Mouse (Mus musculus) heart, postnatal 0 days (tissue): ENCODE data around the gene Zbtb46. TPM values are rescaled to one million over a fixed set of nuclear protein-coding genes. Genes with fewer than 3 reads are reported as not detected.
A peak's percentile ranks its signal among the peaks of the same experiment; 100 is the strongest.

Experiments used
- ATAC-seq: fragments of 200-750 bp; cut with Nextera tagmentation; 2 replicates; pipeline ENCODE4 v1.8.0; 2017; ENCODE audit warnings: low read depth, moderate number of reproducible peaks, moderate library complexity; ENCODE audit not compliant: insufficient read depth
- DNase-seq: peaks from one replicate; pipeline ENCODE4 v3.0.0-alpha.2; 2016; ENCODE audit warnings: low spot score
- H3K27ac ChIP-seq: fragments of 300-500 bp; sonication (generic); 2 replicates; pipeline ENCODE4 v1.5.1; 2014; ENCODE audit warnings: low read depth, mild to moderate bottlenecking
- H3K27me3 ChIP-seq: fragments of 300-500 bp; sonication (generic); 2 replicates; pipeline ENCODE4 v1.6.1; 2014; ENCODE audit warnings: low read length, mixed read lengths; ENCODE audit not compliant: control insufficient read depth, insufficient read depth
- H3K36me3 ChIP-seq: fragments of 300-500 bp; sonication (generic); replicated peaks from 2 replicates; pipeline ENCODE4 v1.6.1; 2014; ENCODE audit warnings: low read length, mixed read lengths; ENCODE audit not compliant: control insufficient read depth, insufficient read depth
- H3K4me1 ChIP-seq: fragments of 300-500 bp; sonication (generic); 2 replicates; pipeline ENCODE4 v1.6.1; 2014; ENCODE audit warnings: antibody characterized with exemption; ENCODE audit not compliant: control insufficient read depth, insufficient read depth
- H3K4me2 ChIP-seq: fragments of 300-500 bp; sonication (generic); 2 replicates; pipeline ENCODE4 v1.6.1; 2014; ENCODE audit warnings: low read depth, mild to moderate bottlenecking, low read length, moderate library complexity
- H3K4me3 ChIP-seq: fragments of 300-500 bp; sonication (generic); 2 replicates; pipeline ENCODE4 v1.5.1; 2014; ENCODE audit warnings: low read depth, low read length
- H3K9ac ChIP-seq: fragments of 300-500 bp; sonication (generic); replicated peaks from 2 replicates; pipeline ENCODE4 v1.6.1; 2014; ENCODE audit warnings: low read depth, low read length, mixed read lengths
- H3K9me3 ChIP-seq: fragments of 300-500 bp; sonication (generic); replicated peaks from 2 replicates; pipeline ENCODE4 v1.6.1; 2016; ENCODE audit warnings: low read length; ENCODE audit not compliant: control insufficient read depth
- CTCF ChIP-seq: IDR thresholded peaks from 2 replicates; pipeline ENCODE4 v1.5.1; 2016; ENCODE audit warnings: antibody characterized with exemption, control low read depth, low read depth
- EP300 ChIP-seq: IDR thresholded peaks from 2 replicates; pipeline ENCODE4 v1.6.1; 2016; ENCODE audit warnings: antibody characterized with exemption, low read depth
- WGBS: fragments of 180-500 bp; shearing (Covaris S2); extraction: QIAGEN DNeasy Blood & Tissue Kit; methylation state at CpG from one replicate; pipeline ENCODE4 v1.1.7; 2014; 5-methylcytosine and 5-hydroxymethylcytosine counted together
- polyA plus RNA-seq: library from polyadenylated mRNA; unstranded; fragments of >200 nt; fragmentation: Nextera tagmentation; extraction: Ambion mirVana; gene quantifications from 2 replicates; pipeline ENCODE4 v1.2.1, GENCODE M21; 2015
- total RNA-seq: library from RNA; depleted of rRNA; stranded (reverse); fragments of >200 nt; gene quantifications from 2 replicates; pipeline ENCODE4 v1.2.3, GENCODE M21; 2014; ENCODE audit warnings: low replicate concordance

The Zbtb46 gene
- total and polyA plus RNA-seq, 2 experiments from 2014 or later = 7.5 to 18.4 TPM

DNA sequence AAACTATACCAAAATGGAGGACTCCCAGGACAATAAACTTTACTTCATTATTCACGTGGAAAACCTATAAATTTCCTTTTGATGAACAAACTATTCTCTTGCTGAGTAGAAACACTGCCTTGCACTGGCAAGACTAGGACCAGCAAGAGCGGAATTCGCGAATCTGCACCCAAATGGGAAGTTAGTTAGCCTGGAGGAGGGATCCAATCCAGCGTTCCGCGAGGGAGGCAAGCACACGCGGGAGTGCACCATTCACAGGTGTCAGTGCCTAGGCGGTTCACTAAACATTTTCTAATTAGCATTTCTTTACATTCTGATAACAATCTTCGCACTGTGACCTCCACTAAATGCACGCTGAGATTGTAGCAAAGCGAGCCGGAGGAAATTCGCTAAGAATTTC, 1.4 kb downstream of the Zbtb46 start:
- Histone ChIP-seq H3K4me2 (peak overlapping the region; percentile 98), H3K4me3 (peak overlapping the region; percentile 96), H3K27ac (no peak overlapping the region), H3K9ac (peak overlapping the region; percentile 88), H3K36me3 (no peaks in the 10 kb centered on the region), H3K9me3 (0 out of 2 replicates have a peak, but pooled peaks cover 4% of the 10 kb centered on the region), H3K27me3 (no peaks in the 10 kb centered on the region; the same call in 1 of the 2 replicates), H3K4me1 (peaks cover 12% of the 10 kb centered on the region; the same call in 1 of the 2 replicates)
- ATAC-seq (no peak), DNase-seq (no peak)
- WGBS = 12% methylated on average over 15 of the region's 15 CpGs
- TF ChIP-seq EP300 (no peak), CTCF (no peak)

DNA sequence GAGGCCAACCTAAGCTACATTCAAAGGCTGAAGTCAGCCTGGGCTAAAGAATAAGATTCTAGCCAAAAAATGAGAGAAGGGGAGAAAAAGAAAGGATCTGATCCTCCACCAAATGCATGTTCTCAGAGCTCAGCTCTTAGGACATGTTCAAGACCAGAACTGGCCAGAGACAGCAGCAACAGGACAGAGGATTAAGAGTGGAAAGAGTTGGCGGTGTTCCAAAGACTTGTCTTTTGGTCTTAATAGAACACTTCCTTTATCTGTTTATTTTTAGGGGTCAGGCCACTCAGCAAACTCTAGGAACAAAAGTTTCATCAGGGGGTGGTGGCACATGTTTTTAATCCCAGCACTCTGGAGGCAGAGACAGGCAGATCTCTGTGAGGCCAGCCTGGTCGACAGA, 3.3 kb downstream of the Zbtb46 start:
- no peak overlapping the region for H3K4me3 ChIP-seq
- peaks cover 12% of the 10 kb centered on the region; the same call in 1 of the 2 replicates for H3K4me1 ChIP-seq
- no peaks in the 10 kb centered on the region for H3K36me3 ChIP-seq
- H3K27me3 ChIP-seq = no peaks in the 10 kb centered on the region; the same call in 1 of the 2 replicates
- ATAC-seq (no peak), DNase-seq (no peak)
- WGBS = 49% methylated on average over 2 of the region's 2 CpGs
- 0 out of 2 replicates have a peak, but pooled peaks cover 4% of the 10 kb centered on the region for H3K9me3 ChIP-seq
- no peak overlapping the region for H3K9ac ChIP-seq
- no peak overlapping the region for H3K4me2 ChIP-seq
- no peak overlapping the region for H3K27ac ChIP-seq
- no peak for TF ChIP-seq EP300
- no peak for TF ChIP-seq CTCF

DNA sequence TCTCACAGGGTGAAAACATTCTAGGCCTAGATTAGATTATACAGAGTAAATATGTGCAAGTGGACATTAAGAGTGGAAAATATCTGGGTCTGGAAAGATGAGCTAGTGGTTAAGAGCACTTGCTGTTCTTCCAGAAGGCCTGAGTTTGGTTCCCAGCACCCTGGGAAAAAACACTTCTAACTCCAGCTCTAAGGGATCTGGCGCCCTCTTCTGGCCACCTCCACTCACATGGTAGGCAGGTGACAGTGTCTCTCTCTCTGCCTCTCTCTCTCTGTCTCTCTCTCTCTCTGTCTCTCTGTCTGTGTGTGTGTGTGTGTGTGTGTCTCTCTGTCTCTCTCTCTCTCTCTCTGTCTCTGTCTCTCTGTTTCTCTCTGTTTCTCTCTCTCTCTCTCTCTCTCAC, 6.0 kb downstream of the Zbtb46 start:
- Histone ChIP-seq H3K4me1 (peaks cover 12% of the 10 kb centered on the region; the same call in 1 of the 2 replicates), H3K4me3 (no peak overlapping the region), H3K36me3 (no peaks in the 10 kb centered on the region), H3K27ac (no peak overlapping the region), H3K9ac (no peak overlapping the region), H3K4me2 (no peak overlapping the region), H3K27me3 (no peaks in the 10 kb centered on the region; the same call in 1 of the 2 replicates), H3K9me3 (0 out of 2 replicates have a peak, but pooled peaks cover 4% of the 10 kb centered on the region)
- no peak for ATAC-seq
- 55% methylated on average over 1 of the region's 1 CpGs for WGBS
- TF ChIP-seq EP300 (no peak), CTCF (no peak)
- DNase-seq = no peak

DNA sequence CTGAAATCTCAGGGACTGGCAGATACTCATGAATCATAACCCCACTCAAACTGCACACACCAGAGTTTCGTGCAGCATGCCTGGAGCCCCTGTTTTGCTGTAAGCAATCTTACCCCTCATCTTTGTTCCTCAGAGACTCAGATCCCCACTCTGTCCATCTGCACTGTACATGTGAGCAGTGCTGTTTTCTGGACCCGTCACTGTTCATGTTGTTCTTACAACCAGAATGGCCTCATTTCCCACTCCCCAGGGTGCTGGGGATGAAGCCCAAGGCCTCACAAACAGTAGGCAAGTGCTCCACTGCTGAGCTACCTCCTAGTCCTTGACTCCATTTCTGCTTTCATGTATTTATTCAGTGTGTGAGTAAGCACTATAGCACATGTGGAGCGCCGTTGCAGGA, 7.0 kb downstream of the Zbtb46 start:
- no peak for TF ChIP-seq EP300
- TF ChIP-seq CTCF = no peak
- H3K27me3 ChIP-seq = no peaks in the 10 kb centered on the region
- no peak overlapping the region for H3K27ac ChIP-seq
- H3K4me3 ChIP-seq = no peak overlapping the region
- H3K4me2 ChIP-seq = no peak overlapping the region
- DNase-seq (no peak), ATAC-seq (no peak)
- no peaks in the 10 kb centered on the region for H3K36me3 ChIP-seq
- H3K4me1 ChIP-seq = peaks cover 8% of the 10 kb centered on the region; the same call in 1 of the 2 replicates
- H3K9me3 ChIP-seq = 0 out of 2 replicates have a peak, but pooled peaks cover 4% of the 10 kb centered on the region
- no peak overlapping the region for H3K9ac ChIP-seq
- 77% methylated on average over 4 of the region's 4 CpGs for WGBS

DNA sequence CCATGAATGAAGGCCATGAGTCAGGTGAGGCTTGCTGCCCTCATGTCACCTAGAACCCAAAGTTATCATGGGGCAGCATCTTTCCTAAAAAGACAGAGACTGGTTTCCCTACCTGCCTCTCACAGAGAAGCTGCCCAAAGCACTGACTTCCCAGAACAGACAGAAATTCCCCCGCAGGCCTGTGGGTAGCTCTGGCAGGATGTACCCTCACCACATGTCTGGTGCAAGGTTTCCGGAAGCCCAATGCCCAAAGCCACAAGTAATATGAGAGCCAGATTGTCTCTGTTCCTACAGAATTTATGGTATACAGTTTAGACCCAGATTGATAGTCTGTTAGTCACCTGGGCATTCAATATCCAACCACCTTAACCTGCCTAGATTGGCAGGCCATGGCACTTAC, 16.2 kb downstream of the Zbtb46 start:
- no peak overlapping the region for H3K4me2 ChIP-seq
- no peak overlapping the region for H3K27ac ChIP-seq
- no peaks in the 10 kb centered on the region for H3K9me3 ChIP-seq
- no peak for ATAC-seq
- TF ChIP-seq EP300 (no peak), CTCF (no peak)
- 94% methylated on average over 2 of the region's 2 CpGs for WGBS
- no peaks in the 10 kb centered on the region for H3K27me3 ChIP-seq
- H3K4me1 ChIP-seq = no peaks in the 10 kb centered on the region
- no peaks in the 10 kb centered on the region for H3K36me3 ChIP-seq
- H3K4me3 ChIP-seq = no peak overlapping the region
- no peak overlapping the region for H3K9ac ChIP-seq
- no peak for DNase-seq

DNA sequence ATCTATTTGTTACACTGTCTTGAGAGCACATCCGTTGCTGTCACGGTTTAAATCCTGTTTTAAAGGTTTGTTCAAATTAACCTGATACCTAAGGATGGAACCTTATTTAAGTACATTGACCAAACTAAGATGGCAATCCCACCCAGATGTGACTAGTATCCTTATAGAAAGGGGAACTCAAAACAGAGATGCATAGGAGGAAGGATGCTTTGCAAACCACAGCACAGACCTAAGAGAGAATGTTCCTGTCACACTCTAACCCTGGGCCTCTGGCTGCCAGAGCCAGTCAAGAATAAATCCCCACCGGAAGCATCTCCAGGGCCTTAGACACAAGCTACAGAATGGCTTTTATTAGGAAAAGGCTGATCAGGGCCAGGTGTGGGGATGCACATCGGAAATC, 21.1 kb downstream of the Zbtb46 start:
- Histone ChIP-seq H3K4me1 (no peaks in the 10 kb centered on the region), H3K4me2 (no peak overlapping the region), H3K36me3 (no peaks in the 10 kb centered on the region), H3K27me3 (no peaks in the 10 kb centered on the region), H3K27ac (no peak overlapping the region), H3K9me3 (no peaks in the 10 kb centered on the region), H3K4me3 (no peak overlapping the region), H3K9ac (no peak overlapping the region)
- DNase-seq (no peak), ATAC-seq (no peak)
- TF ChIP-seq CTCF = no peak
- no peak for TF ChIP-seq EP300
- WGBS = 77% methylated on average over 4 of the region's 4 CpGs
